9 mouse cellular contexts compared by ENCODE assay signal in the genomic region with DNA sequence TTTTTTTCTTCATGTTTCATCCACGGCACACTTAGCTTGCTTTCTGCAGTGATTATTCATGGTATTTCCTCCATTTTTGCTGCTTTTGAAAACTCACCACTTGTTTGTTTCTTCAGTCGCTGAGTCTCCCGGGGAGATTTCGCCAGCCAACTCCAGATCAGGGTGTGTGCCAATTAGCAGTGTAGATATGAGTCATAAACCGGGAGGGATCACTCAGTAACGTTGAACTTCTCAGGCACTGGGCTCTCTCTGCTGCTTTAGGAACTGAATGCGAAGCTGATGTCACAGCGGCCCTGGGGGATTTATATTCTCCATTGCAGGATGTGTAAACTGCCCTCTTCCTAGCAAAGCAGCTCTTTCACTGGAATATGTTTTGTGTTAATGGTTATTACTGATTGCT. TPM values are rescaled to one million over a fixed set of nuclear protein-coding genes. Genes with fewer than 3 reads are reported as not detected.
DNase-seq lines count a peak whose midpoint lies in the region; ATAC-seq and TF ChIP-seq lines count a peak whose summit lies in the region.
"Had no signal": no experiment of that assay in that cellular context is flagged by ENCODE, and none has a peak within 500 bp of the region (broad histone marks: within the 10 kb centered on the region; RNA-seq: fewer than 3 reads in every experiment).

No protein-coding gene starts in this region.

- intact Hi-C loops in left cerebral cortex, adult 2 months (cut with DNase I) = loop anchor here (1.0 to 5.0 kb wide), 2 partner anchors 16 to 78 kb away; a partner anchor contains a TSS

- no peaks in the 10 kb centered on the region for H3K79me2 ChIP-seq in MEL (ENCODE audit: control insufficient read depth, insufficient read depth, low read length, poor library complexity)

- peak overlapping the region; percentile 18 for H3K9ac ChIP-seq in MEL (ENCODE audit: control insufficient read depth, low read depth, low read length, poor library complexity, severe bottlenecking)
- H3K9ac ChIP-seq in forebrain, embryonic 12.5 days = no peak overlapping the region
- no peak overlapping the region for H3K9ac ChIP-seq in hindbrain, embryonic 16.5 days (ENCODE audit: low read depth, low read length)
- H3K9ac ChIP-seq: neural tube, embryonic 13.5 days had no signal

- WGBS in forebrain, embryonic 12.5 days = 73% methylated on average over 8 of the region's 8 CpGs
- 91% methylated on average over 8 of the region's 8 CpGs for WGBS in thymus, adult 2 months
- 77% methylated on average over 8 of the region's 8 CpGs for WGBS in hindbrain, embryonic 16.5 days

- H3K27me3 ChIP-seq in MEL (ENCODE audit: control insufficient read depth in 1 of 2, insufficient read depth in 2 of 2, low read length in 2 of 2) = no peaks in the 10 kb centered on the region
- H3K27me3 ChIP-seq in forebrain, embryonic 12.5 days = no peaks in the 10 kb centered on the region
- no peaks in the 10 kb centered on the region for H3K27me3 ChIP-seq in thymus, adult 2 months (ENCODE audit: control insufficient read depth, insufficient read depth, low read length)
- H3K27me3 ChIP-seq in hindbrain, embryonic 16.5 days (replicated peaks; ENCODE audit: control insufficient read depth, insufficient read depth, low read length) = no peaks in the 10 kb centered on the region
- H3K27me3 ChIP-seq: neural tube, embryonic 13.5 days had no signal

- H3K27ac ChIP-seq in MEL (ENCODE audit: control insufficient read depth, low read depth, low read length) = peak overlapping the region; percentile 49
- peak overlapping the region; percentile 44 for H3K27ac ChIP-seq in left cerebral cortex, adult 2 months
- no peak overlapping the region for H3K27ac ChIP-seq in forebrain, embryonic 12.5 days
- no peak overlapping the region for H3K27ac ChIP-seq in thymus, adult 2 months (ENCODE audit: control insufficient read depth, insufficient read depth, low read length)
- H3K27ac ChIP-seq in hindbrain, embryonic 16.5 days (ENCODE audit: low read depth, low read length) = no peak overlapping the region
- H3K27ac ChIP-seq: neural tube, embryonic 13.5 days had no signal

- DNase-seq in MEL (ENCODE audit: low read depth, low spot score) = peak; percentile 83
- peak; percentile 90 for DNase-seq in adipocyte (ENCODE audit: low spot score)
- DNase-seq in heart, adult 8-10 months (ENCODE audit: low spot score) = peak; percentile 73
- peak; percentile 22 to 40 for DNase-seq in left cerebral cortex, adult 2 months (ENCODE audit: extremely low spot score in 1 of 2, low spot score in 2 of 2)
- peak; percentile 14 to 32 for DNase-seq in right cerebral cortex, postnatal 36 days (ENCODE audit: low spot score in 2 of 2)
- no peak for DNase-seq in thymus, adult 2 months

- TF ChIP-seq POLR2A in MEL (IDR thresholded peaks at IDR 0.05; ENCODE audit: control insufficient read depth in 1 of 2, insufficient read depth in 1 of 2, low read depth in 1 of 2, low read length in 2 of 2, poor library complexity in 1 of 2) = no peak
- no peak for TF ChIP-seq POLR2A in thymus, adult 2 months (IDR thresholded peaks at IDR 0.05; ENCODE audit: control insufficient read depth, extremely low read depth, insufficient read depth, low read length, poor library complexity)

- ATAC-seq in forebrain, embryonic 12.5 days (ENCODE audit: low FRiP score) = no peak
- no peak for ATAC-seq in hindbrain, embryonic 16.5 days

- no peak for TF ChIP-seq RAD21 in MEL (IDR thresholded peaks at IDR 0.05; ENCODE audit: low read depth, low read length)

- H3K9me3 ChIP-seq in MEL (replicated peaks; ENCODE audit: insufficient read depth, low read length) = no peaks in the 10 kb centered on the region
- H3K9me3 ChIP-seq in forebrain, embryonic 12.5 days = no peaks in the 10 kb centered on the region
- H3K9me3 ChIP-seq in hindbrain, embryonic 16.5 days (ENCODE audit: control insufficient read depth, low read length) = no peaks in the 10 kb centered on the region
- H3K9me3 ChIP-seq: neural tube, embryonic 13.5 days had no signal

- peak; percentile 30 to 33; a peak in 3 of 4 replicates for TF ChIP-seq EP300 in MEL (IDR thresholded peaks at IDR 0.05; ENCODE audit: low read depth in 1 of 2, low read length in 2 of 2)

- H3K36me3 ChIP-seq in MEL (ENCODE audit: control insufficient read depth in 1 of 2, insufficient read depth in 2 of 2, low read length in 2 of 2) = peaks cover 0 to 29% of the 10 kb centered on the region in 2 experiments; a peak in 3 of 4 replicates
- no peaks in the 10 kb centered on the region for H3K36me3 ChIP-seq in forebrain, embryonic 12.5 days (replicated peaks)
- no peaks in the 10 kb centered on the region for H3K36me3 ChIP-seq in thymus, adult 2 months (ENCODE audit: control insufficient read depth, insufficient read depth, low read length)
- no peaks in the 10 kb centered on the region for H3K36me3 ChIP-seq in hindbrain, embryonic 16.5 days (ENCODE audit: control insufficient read depth, insufficient read depth, low read length)
- H3K36me3 ChIP-seq: neural tube, embryonic 13.5 days had no signal

- peaks cover 24 to 25% of the 10 kb centered on the region in 2 experiments for H3K4me1 ChIP-seq in MEL (ENCODE audit: control insufficient read depth in 1 of 2, insufficient read depth in 2 of 2, low read length in 2 of 2)
- H3K4me1 ChIP-seq in forebrain, embryonic 12.5 days = peaks cover 10% of the 10 kb centered on the region
- H3K4me1 ChIP-seq in thymus, adult 2 months (replicated peaks; ENCODE audit: control insufficient read depth, insufficient read depth, low read length) = peaks cover 7% of the 10 kb centered on the region
- no peaks in the 10 kb centered on the region for H3K4me1 ChIP-seq in hindbrain, embryonic 16.5 days (ENCODE audit: control insufficient read depth, insufficient read depth, low read depth, low read length)

- H3K4me3 ChIP-seq in MEL (ENCODE audit: control insufficient read depth in 1 of 2, insufficient read depth in 1 of 2, low read depth in 2 of 2, low read length in 2 of 2) = peak overlapping the region; percentile 13 to 30; a peak in 3 of 4 replicates
- no peak overlapping the region for H3K4me3 ChIP-seq in left cerebral cortex, adult 2 months
- H3K4me3 ChIP-seq in forebrain, embryonic 12.5 days (replicated peaks) = no peak overlapping the region
- H3K4me3 ChIP-seq in thymus, adult 2 months (ENCODE audit: control insufficient read depth, insufficient read depth, low read length) = no peak overlapping the region
- no peak overlapping the region for H3K4me3 ChIP-seq in hindbrain, embryonic 16.5 days (ENCODE audit: low read length)
- H3K4me3 ChIP-seq: neural tube, embryonic 13.5 days had no signal

- H3K4me2 ChIP-seq in forebrain, embryonic 12.5 days = no peak overlapping the region
- no peak overlapping the region for H3K4me2 ChIP-seq in hindbrain, embryonic 16.5 days (ENCODE audit: low read length)
- H3K4me2 ChIP-seq: neural tube, embryonic 13.5 days had no signal

- TF ChIP-seq CTCF in MEL (IDR thresholded peaks at IDR 0.05 in 2 of 3, conservative IDR thresholded peaks at IDR 0.05 in 1 of 3; ENCODE audit: control insufficient read depth in 1 of 3, insufficient read depth in 1 of 3, low read depth in 2 of 3, low read length in 3 of 3, poor library complexity in 1 of 3, severe bottlenecking in 1 of 3) = no peak
- TF ChIP-seq CTCF in left cerebral cortex, adult 2 months (IDR thresholded peaks at IDR 0.05) = no peak
- no peak for TF ChIP-seq CTCF in thymus, adult 2 months (IDR thresholded peaks at IDR 0.05; ENCODE audit: borderline replicate concordance, control insufficient read depth, extremely low read depth, insufficient read depth, low read length, poor library complexity)

TF ChIP-seq in MEL, 35 proteins besides CTCF, POLR2A, EP300 and RAD21:
- TF ChIP-seq BHLHE40 (IDR thresholded peaks at IDR 0.05; ENCODE audit: borderline replicate concordance, low read depth, low read length) (no peak), JUND (IDR thresholded peaks at IDR 0.05; ENCODE audit: low read depth, low read length) (peak; percentile 21; the same call in 1 of the 2 replicates), GATA1 (IDR thresholded peaks at IDR 0.05; ENCODE audit: low read depth, low read length) (0 out of 2 replicates have a peak, but pooled peaks have one; percentile 32), CHD1 (IDR thresholded peaks at IDR 0.05; ENCODE audit: low read depth, low read length) (no peak), ETS1 (IDR thresholded peaks at IDR 0.05; ENCODE audit: low read depth, low read length) (peak; percentile 45; the same call in 1 of the 2 replicates)

RNA-seq across cellular contexts. Expression of a gene that starts 15.8 kb away (rescaled TPM):
- 4.0 and 4.1 TPM in 2 replicates for total RNA-seq in MEL (2012; rRNA removed)
- polyA plus RNA-seq in MEL (2012; ENCODE audit: insufficient read depth in 1 of 2, insufficient read length in 2 of 2, low read depth in 1 of 2, low replicate concordance in 2 of 2, missing spikeins in 1 of 2) = 1 to 10 TPM in 1 of 2 experiments, not detected in 1; 6.2 TPM
- 1 to 10 TPM; 2.2 to 3.8 (median 2.7) TPM for total RNA-seq in heart, adult 8-10 months (2022)
- total RNA-seq in left cerebral cortex, adult 2 months (2021) = 1 to 10 TPM; 5.3 to 5.5 TPM
- polyA plus RNA-seq in forebrain, embryonic 12.5 days (2016; fragmentation: Nextera tagmentation; extraction: Ambion mirVana) = 3.0 and 4.3 TPM in 2 replicates
- 7.3 and 8.0 TPM in 2 replicates for polyA plus RNA-seq in thymus, adult 2 months (2012; rRNA removed)
- 2.7 and 3.0 TPM in 2 replicates for polyA plus RNA-seq in hindbrain, embryonic 16.5 days (2015; fragmentation: Nextera tagmentation; extraction: Ambion mirVana)

Comparison
In these comparisons a context has a peak if more than half of its experiments do, and no peak if none do; other contexts are left out.
1. H3K27ac ChIP-seq: peak in MEL (single experiment) and left cerebral cortex, adult 2 months (single experiment); none in forebrain, embryonic 12.5 days (single experiment), thymus, adult 2 months (single experiment) and hindbrain, embryonic 16.5 days (single experiment).
2. H3K4me3 ChIP-seq: peak in MEL (2 of 2); none in left cerebral cortex, adult 2 months (single experiment), forebrain, embryonic 12.5 days (single experiment), thymus, adult 2 months (single experiment) and hindbrain, embryonic 16.5 days (single experiment).